Mouse (Mus musculus): ENCODE data around the gene Mepe.
A peak's percentile ranks its signal among the peaks of the same experiment; 100 is the strongest.

Gene Mepe

GRCm38 (mm10) chr5:104351041-104351440, 25.9 kb downstream of the Mepe start:
- no peak for DNase-seq (ENCODE audit: inconsistent age in 2 of 2, low spot score in 1 of 2)

GRCm38 (mm10) chr5:104351874-104352273, 26.7 kb downstream of the Mepe start:
- no peak for DNase-seq (ENCODE audit: inconsistent age in 2 of 2, low spot score in 1 of 2)

GRCm38 (mm10) chr5:104357575-104357974, 32.4 kb downstream of the Mepe start:
- no peak for DNase-seq (ENCODE audit: inconsistent age in 2 of 2, low spot score in 1 of 2)

- DNase-seq (ENCODE audit: inconsistent age in 2 of 2, low spot score in 1 of 2): no peak
Observed at GRCm38 (mm10) chr5:104358592-104358991, 33.5 kb downstream of the Mepe start.

GRCm38 (mm10) chr5:104359257-104359656, 34.1 kb downstream of the Mepe start:
- DNase-seq (ENCODE audit: inconsistent age in 2 of 2, low spot score in 1 of 2): no peak

GRCm38 (mm10) chr5:104370580-104370979, 45.5 kb downstream of the Mepe start:
- DNase-seq (ENCODE audit: inconsistent age in 2 of 2, low spot score in 1 of 2): no peak

- DNase-seq (ENCODE audit: inconsistent age in 2 of 2, low spot score in 1 of 2): no peak
Observed at GRCm38 (mm10) chr5:104371284-104371683, 46.2 kb downstream of the Mepe start.

GRCm38 (mm10) chr5:104373648-104374307, 48.6 kb downstream of the Mepe start:
- peak in 1 of 2 experiments; percentile 15 for DNase-seq (ENCODE audit: inconsistent age in 2 of 2, low spot score in 1 of 2)

- DNase-seq (ENCODE audit: inconsistent age in 2 of 2, low spot score in 1 of 2): peak; percentile 92 to 96
Observed at GRCm38 (mm10) chr5:104374308-104374660, 49.2 kb downstream of the Mepe start.

GRCm38 (mm10) chr5:104375132-104375531, 50.0 kb downstream of the Mepe start:
- DNase-seq (ENCODE audit: inconsistent age in 2 of 2, low spot score in 1 of 2): no peak

- no peak for DNase-seq (ENCODE audit: inconsistent age in 2 of 2, low spot score in 1 of 2)
Observed at GRCm38 (mm10) chr5:104376890-104377289, 51.8 kb downstream of the Mepe start.

GRCm38 (mm10) chr5:104380574-104380973, 55.4 kb downstream of the Mepe start:
- DNase-seq (ENCODE audit: inconsistent age in 2 of 2, low spot score in 1 of 2): peak; percentile 71 to 83

- DNase-seq (ENCODE audit: inconsistent age in 2 of 2, low spot score in 1 of 2): no peak
Observed at GRCm38 (mm10) chr5:104381671-104382070, 56.5 kb downstream of the Mepe start.

GRCm38 (mm10) chr5:104384540-104384939, 59.4 kb downstream of the Mepe start:
- no peak for DNase-seq (ENCODE audit: inconsistent age in 2 of 2, low spot score in 1 of 2)

- no peak for DNase-seq (ENCODE audit: inconsistent age in 2 of 2, low spot score in 1 of 2)
Observed at GRCm38 (mm10) chr5:104385521-104385920, 60.4 kb downstream of the Mepe start.

GRCm38 (mm10) chr5:104386908-104387307, 61.8 kb downstream of the Mepe start:
- DNase-seq (ENCODE audit: inconsistent age in 2 of 2, low spot score in 1 of 2): no peak
